Mouse (Mus musculus) embryonic fibroblast, embryonic 13.5 days (primary cell): ENCODE measurements around the gene Dnaic2.

Experiments
- CTCF ChIP-seq: IDR thresholded peaks from 2 replicates; pipeline ENCODE4 v1.5.1; 2011; ENCODE audit warnings: mild to moderate bottlenecking, control low read depth, low read length, moderate library complexity, borderline replicate concordance; ENCODE audit not compliant: insufficient read depth
- POLR2A ChIP-seq: IDR thresholded peaks from 2 replicates; pipeline ENCODE4 v1.6.1; 2011; ENCODE audit warnings: low read depth, mild to moderate bottlenecking, control low read depth, low read length, moderate library complexity

DNA sequence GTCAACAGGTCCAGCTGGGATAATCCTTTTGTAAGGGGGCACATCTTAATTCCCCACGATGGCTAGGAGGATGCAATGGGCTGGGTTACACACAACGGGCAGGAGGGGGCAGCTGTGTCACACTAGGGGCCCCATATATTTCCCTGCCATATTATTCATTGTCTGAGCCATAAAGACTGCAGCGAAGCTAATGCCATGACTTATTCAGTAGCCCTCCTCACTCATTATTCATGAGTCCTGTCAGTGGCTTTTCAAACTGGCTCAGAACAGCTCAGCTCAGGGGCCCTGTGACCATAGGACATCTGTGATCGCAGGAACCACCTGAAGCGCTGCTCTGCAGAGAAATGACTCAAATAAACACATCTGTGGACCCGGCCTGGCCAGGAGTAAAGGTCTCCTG, 14.2 kb downstream of the Dnaic2 start:
- TF ChIP-seq CTCF (no peak), POLR2A (no peak)
